15 mouse cellular contexts compared by ENCODE assay signal in genomic region chrX:6853466-6853865, GRCm38 (mm10).
"Had no signal": no experiment of that assay in that cellular context is flagged by ENCODE, and none has a peak within 500 bp of the region (broad histone marks: within the 10 kb centered on the region; RNA-seq: fewer than 3 reads in every experiment).

No protein-coding gene starts in this region.

- H3K27ac ChIP-seq: neural tube, embryonic 15.5 days; stomach, embryonic 15.5 days; stomach, postnatal 0 days had no signal

- H3K27me3 ChIP-seq: neural tube, embryonic 15.5 days; stomach, embryonic 15.5 days had no signal

- H3K4me2 ChIP-seq: neural tube, embryonic 15.5 days; stomach, embryonic 15.5 days had no signal

- H3K4me3 ChIP-seq: neural tube, embryonic 15.5 days; stomach, embryonic 15.5 days had no signal

- H3K9me3 ChIP-seq: neural tube, embryonic 15.5 days; stomach, embryonic 15.5 days had no signal

- H3K4me1 ChIP-seq: neural tube, embryonic 15.5 days; stomach, embryonic 15.5 days had no signal

- H3K36me3 ChIP-seq: neural tube, embryonic 15.5 days; stomach, embryonic 15.5 days had no signal

- DNase-seq: retina, postnatal 1 day; right cerebral cortex, adult 18-20 months; right cerebral cortex, postnatal 14 days; right cerebral cortex, postnatal 25 days; right cerebral cortex, postnatal 4 days; spleen, adult 18-20 months; thymus, adult 18-20 months; thymus, adult 2 months; thymus, postnatal 14 days; thymus, postnatal 25 days; thymus, postnatal 36 days; thymus, postnatal 4 days had no signal

- H3K9ac ChIP-seq: neural tube, embryonic 15.5 days; stomach, embryonic 15.5 days had no signal
